Mouse (Mus musculus): Measurements from ENCODE around the gene Med25.

DNA sequence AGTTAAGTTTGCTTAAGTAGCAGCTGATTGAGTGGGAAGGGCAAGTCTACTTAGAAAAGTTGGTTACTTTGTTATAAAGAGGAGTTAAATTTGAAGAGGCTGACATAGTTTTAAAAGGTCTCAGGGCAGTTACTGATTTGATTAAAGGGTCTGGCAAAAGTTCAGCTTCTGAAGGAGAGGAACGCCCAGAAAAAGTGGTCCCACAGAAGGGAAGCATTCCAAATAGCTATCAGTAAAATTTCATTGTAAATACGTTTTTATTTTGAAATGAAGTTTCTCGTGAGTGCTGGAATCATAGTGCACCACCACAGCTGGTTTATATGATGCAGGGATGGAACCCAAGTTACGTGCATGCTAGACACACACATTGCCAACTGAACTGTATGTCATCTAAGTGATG is 59.7 kb downstream of the Med25 start:
- TF ChIP-seq POLR2A (IDR thresholded peaks at IDR 0.05; ENCODE audit: insufficient read length, low read depth) (no peak), USF1 (IDR thresholded peaks at IDR 0.05; ENCODE audit: low read depth) (no peak), TCF12 (IDR thresholded peaks at IDR 0.05; ENCODE audit: insufficient read depth, poor library complexity, severe bottlenecking) (no peak), MAX (IDR thresholded peaks at IDR 0.05; ENCODE audit: low read depth) (no peak), POLR2AphosphoS2 (IDR thresholded peaks at IDR 0.05; ENCODE audit: insufficient read length, low read depth) (no peak), E2F4 (IDR thresholded peaks at IDR 0.05; ENCODE audit: insufficient read depth) (no peak), REST (IDR thresholded peaks at IDR 0.05; ENCODE audit: insufficient read depth, insufficient read length) (no peak), TCF3 (IDR thresholded peaks at IDR 0.05; ENCODE audit: insufficient read length, low read depth) (no peak), MYOG (IDR thresholded peaks at IDR 0.05; ENCODE audit: control insufficient read depth in 1 of 3, insufficient read depth in 1 of 3, insufficient read length in 2 of 3, low read depth in 2 of 3) (no peak), CEBPB (IDR thresholded peaks at IDR 0.05; ENCODE audit: insufficient read depth, poor library complexity, severe bottlenecking) (no peak)
